Mouse (Mus musculus) E14TG2a.4 (cell line): Measurements from ENCODE around the gene B4galnt4.

Experiments
- H3K27me3 ChIP-seq: 2 replicates; pipeline ENCODE4 v1.6.1; 2014; ENCODE audit warnings: low read length, control low read depth; ENCODE audit not compliant: insufficient read depth
- H3K36me3 ChIP-seq: 2 replicates; pipeline ENCODE4 v1.6.1; 2014; ENCODE audit warnings: low read length, control low read depth; ENCODE audit not compliant: insufficient read depth
- H3K4me1 ChIP-seq: replicated peaks from 2 replicates; pipeline ENCODE4 v1.6.1; 2014; ENCODE audit warnings: low read depth, low read length, control low read depth
- H3K4me3 ChIP-seq: replicated peaks from 2 replicates; pipeline ENCODE4 v1.5.1; 2014; ENCODE audit warnings: mild to moderate bottlenecking, low read length
- H3K9me3 ChIP-seq: 2 replicates; pipeline ENCODE4 v1.6.1; 2014; ENCODE audit warnings: low read length, control low read depth
- CTCF ChIP-seq: conservative IDR thresholded peaks from 2 replicates; pipeline ENCODE4 v1.5.1; 2014; ENCODE audit warnings: low read length
- NANOG ChIP-seq: IDR thresholded peaks from 2 replicates; pipeline ENCODE4 v1.6.1; 2014; ENCODE audit warnings: borderline replicate concordance, low read length, mixed read lengths
- POU5F1 ChIP-seq: IDR thresholded peaks from 2 replicates; pipeline ENCODE4 v1.6.1; 2014; ENCODE audit warnings: low read length, borderline replicate concordance

The B4galnt4 gene

GRCm38 (mm10) chr7:141040867-141041606, 19.9 kb upstream of the B4galnt4 start:
- TF ChIP-seq CTCF = no peak
- H3K36me3 ChIP-seq = no peaks in the 10 kb centered on the region
- peaks cover 68% of the 10 kb centered on the region for H3K4me1 ChIP-seq
- H3K9me3 ChIP-seq = 0 out of 2 replicates have a peak, but pooled peaks cover 3% of the 10 kb centered on the region
- H3K27me3 ChIP-seq = no peaks in the 10 kb centered on the region
- no peak overlapping the region for H3K4me3 ChIP-seq

- peaks cover 72% of the 10 kb centered on the region for H3K4me1 ChIP-seq
- H3K27me3 ChIP-seq = no peaks in the 10 kb centered on the region
- no peak overlapping the region for H3K4me3 ChIP-seq
- 0 out of 2 replicates have a peak, but pooled peaks cover 3% of the 10 kb centered on the region for H3K9me3 ChIP-seq
- TF ChIP-seq POU5F1 = no peak
- no peak for TF ChIP-seq NANOG
- no peak for TF ChIP-seq CTCF
- H3K36me3 ChIP-seq = no peaks in the 10 kb centered on the region
These were observed 19.2 kb upstream of the B4galnt4 start for GRCm38 (mm10) chr7:141041661-141042060.

- TF ChIP-seq CTCF = no peak
- Histone ChIP-seq H3K9me3 (0 out of 2 replicates have a peak, but pooled peaks cover 3% of the 10 kb centered on the region), H3K4me1 (peaks cover 80% of the 10 kb centered on the region), H3K27me3 (no peaks in the 10 kb centered on the region), H3K36me3 (no peaks in the 10 kb centered on the region), H3K4me3 (no peak overlapping the region)
These were observed 18.4 kb upstream of the B4galnt4 start for GRCm38 (mm10) chr7:141042539-141042938.

- Histone ChIP-seq H3K4me3 (peak overlapping the region; percentile 61), H3K36me3 (no peaks in the 10 kb centered on the region), H3K4me1 (peaks cover 79% of the 10 kb centered on the region)
These were observed 13.8 kb upstream of the B4galnt4 start for GRCm38 (mm10) chr7:141046931-141047580.

GRCm38 (mm10) chr7:141047581-141048225, 13.2 kb upstream of the B4galnt4 start:
- no peaks in the 10 kb centered on the region for H3K36me3 ChIP-seq
- TF ChIP-seq POU5F1 = no peak
- no peak for TF ChIP-seq NANOG
- no peak for TF ChIP-seq CTCF
- no peaks in the 10 kb centered on the region for H3K27me3 ChIP-seq
- peaks cover 79% of the 10 kb centered on the region for H3K4me1 ChIP-seq
- H3K9me3 ChIP-seq = no peaks in the 10 kb centered on the region
- peak overlapping the region; percentile 75 for H3K4me3 ChIP-seq

More at GRCm38 (mm10) chr7:141046931-141047580, 13.8 kb upstream of the B4galnt4 start:
- TF ChIP-seq POU5F1 (no peak), NANOG (no peak), CTCF (no peak)
- no peaks in the 10 kb centered on the region for H3K9me3 ChIP-seq
- H3K27me3 ChIP-seq = no peaks in the 10 kb centered on the region

- TF ChIP-seq NANOG (no peak), CTCF (peak; percentile 41)
- Histone ChIP-seq H3K4me3 (peak overlapping the region; percentile 75), H3K9me3 (no peaks in the 10 kb centered on the region), H3K4me1 (peaks cover 79% of the 10 kb centered on the region), H3K36me3 (peaks cover 3% of the 10 kb centered on the region), H3K27me3 (no peaks in the 10 kb centered on the region)
These were observed 12.4 kb upstream of the B4galnt4 start for GRCm38 (mm10) chr7:141048226-141049218.

GRCm38 (mm10) chr7:141049326-141049725, 11.6 kb upstream of the B4galnt4 start:
- Histone ChIP-seq H3K4me1 (peaks cover 80% of the 10 kb centered on the region), H3K27me3 (no peaks in the 10 kb centered on the region), H3K9me3 (no peaks in the 10 kb centered on the region), H3K4me3 (0 out of 2 replicates have a peak overlapping the region, but pooled peaks have one; percentile 2), H3K36me3 (peaks cover 8% of the 10 kb centered on the region)
- TF ChIP-seq NANOG (no peak), CTCF (no peak), POU5F1 (no peak)

- TF ChIP-seq CTCF (no peak), NANOG (no peak), POU5F1 (no peak)
- peaks cover 4% of the 10 kb centered on the region; the same call in 1 of the 2 replicates for H3K9me3 ChIP-seq
These were observed 9.7 kb upstream of the B4galnt4 start for GRCm38 (mm10) chr7:141051060-141051685.

More at GRCm38 (mm10) chr7:141051060-141051685, 9.7 kb upstream of the B4galnt4 start:
- no peaks in the 10 kb centered on the region for H3K27me3 ChIP-seq
- H3K4me3 ChIP-seq = peak overlapping the region; percentile 80
- H3K4me1 ChIP-seq = peaks cover 81% of the 10 kb centered on the region
- H3K36me3 ChIP-seq = peaks cover 26% of the 10 kb centered on the region
